In genomic region chr7:31055354-31055824, GRCm38 (mm10) we compare ENCODE assay signal across 9 mouse cellular contexts. TPM values are rescaled to one million over a fixed set of nuclear protein-coding genes. Genes with fewer than 3 reads are reported as not detected.
A peak's percentile ranks its signal among the peaks of the same experiment; 100 is the strongest.
DNase-seq lines count a peak whose midpoint lies in the region; ATAC-seq and TF ChIP-seq lines count a peak whose summit lies in the region.
"Had no signal": no experiment of that assay in that cellular context is flagged by ENCODE, and none has a peak within 500 bp of the region (broad histone marks: within the 10 kb centered on the region; RNA-seq: fewer than 3 reads in every experiment).

No protein-coding gene starts in this region.

- 17% methylated on average over 10 of the region's 10 CpGs for WGBS in intestine, postnatal 0 days
- WGBS in liver, embryonic 16.5 days (ENCODE audit: insufficient replicate concordance) = 21% methylated on average over 8 of the region's 10 CpGs

- ATAC-seq in intestine, postnatal 0 days = peak; percentile 63
- peak; percentile 87 for ATAC-seq in liver, embryonic 16.5 days (ENCODE audit: low read depth)
- ATAC-seq in erythroid progenitor cell, adult 5-6 weeks (replicated peaks; ENCODE audit: low FRiP score, poor library complexity, severe bottlenecking) = no peak

- H3K36me3 ChIP-seq in intestine, postnatal 0 days (ENCODE audit: control insufficient read depth, insufficient read depth) = no peaks in the 10 kb centered on the region
- H3K36me3 ChIP-seq in liver, embryonic 16.5 days (ENCODE audit: control insufficient read depth, insufficient read depth) = no peaks in the 10 kb centered on the region

- peak; percentile 62 for DNase-seq in embryo, embryonic 10.5 days (ENCODE audit: low spot score)
- no peak for DNase-seq in embryo, embryonic 10 days (ENCODE audit: low spot score)
- peak; percentile 91 for DNase-seq in adrenal gland, postnatal 14 days
- peak; percentile 91 to 92 for DNase-seq in gastrocnemius, postnatal 4 days (ENCODE audit: low spot score in 2 of 2)
- peak; percentile 95 for DNase-seq in skeletal muscle tissue, adult 2 months (ENCODE audit: low read depth, low spot score)

- peak overlapping the region; percentile 47 for H3K4me2 ChIP-seq in intestine, postnatal 0 days (replicated peaks; ENCODE audit: low read depth)
- peak overlapping the region; percentile 50 for H3K4me2 ChIP-seq in liver, embryonic 16.5 days (ENCODE audit: low read depth, low read length)

- H3K4me1 ChIP-seq in intestine, postnatal 0 days (replicated peaks; ENCODE audit: control insufficient read depth, insufficient read depth, low read length) = no peaks in the 10 kb centered on the region
- H3K4me1 ChIP-seq in liver, embryonic 16.5 days (ENCODE audit: control insufficient read depth, low read depth, low read length) = peaks cover 6% of the 10 kb centered on the region

- no peak overlapping the region for H3K27ac ChIP-seq in intestine, postnatal 0 days (ENCODE audit: low read depth, low read length)
- peak overlapping the region; percentile 72 for H3K27ac ChIP-seq in liver, embryonic 16.5 days (ENCODE audit: low read length)

- peaks cover 34% of the 10 kb centered on the region for H3K27me3 ChIP-seq in intestine, postnatal 0 days (replicated peaks; ENCODE audit: control insufficient read depth, insufficient read depth, low read length)
- H3K27me3 ChIP-seq in liver, embryonic 16.5 days (ENCODE audit: control insufficient read depth, insufficient read depth, low read depth, low read length) = peaks cover 31% of the 10 kb centered on the region

- no peaks in the 10 kb centered on the region for H3K9me3 ChIP-seq in intestine, postnatal 0 days (ENCODE audit: control insufficient read depth)
- no peaks in the 10 kb centered on the region for H3K9me3 ChIP-seq in liver, embryonic 16.5 days (replicated peaks; ENCODE audit: control insufficient read depth, low read length)

- TF ChIP-seq CTCF in intestine, postnatal 0 days (IDR thresholded peaks at IDR 0.05; ENCODE audit: low read depth) = no peak

- H3K9ac ChIP-seq in intestine, postnatal 0 days (ENCODE audit: low read depth, low read length) = no peak overlapping the region
- H3K9ac ChIP-seq in liver, embryonic 16.5 days (ENCODE audit: low read depth, low read length) = peak overlapping the region; percentile 39; the same call in 1 of the 2 replicates

- peak overlapping the region; percentile 22 for H3K4me3 ChIP-seq in intestine, postnatal 0 days (ENCODE audit: low read depth, low read length)
- peak overlapping the region; percentile 40 for H3K4me3 ChIP-seq in liver, embryonic 16.5 days (ENCODE audit: low read depth, low read length)

RNA-seq across cellular contexts. Expression of gene Fxyd1, which starts 1.6 kb away (rescaled TPM):
- 340 and 374 TPM in 2 replicates for total RNA-seq in adrenal gland, postnatal 14 days (2021)
- total RNA-seq in gastrocnemius, postnatal 4 days (2021) = 100 to 1,000 TPM; 587 to 732 TPM
- 78.9 and 83.1 TPM in 2 replicates for polyA plus RNA-seq in intestine, postnatal 0 days (2015; fragmentation: Nextera tagmentation; extraction: Ambion mirVana)
- 120 and 130 TPM in 2 replicates for polyA plus RNA-seq in liver, embryonic 16.5 days (2015; fragmentation: Nextera tagmentation; extraction: Ambion mirVana)
- not detected in 2 replicates for total RNA-seq in erythroid progenitor cell, adult 5-6 weeks (2015; ENCODE audit: low replicate concordance)
- not detected in 2 replicates for total RNA-seq in erythroid progenitor cell, adult 5-6 weeks (2017; ENCODE audit: low replicate concordance)

RNA-seq across cellular contexts. Expression of gene Lgi4, which starts 3.8 kb away (rescaled TPM):
- 5.6 TPM in 2 replicates for total RNA-seq in adrenal gland, postnatal 14 days (2021)
- 1 to 10 TPM; 7.9 to 9.6 TPM for total RNA-seq in gastrocnemius, postnatal 4 days (2021)
- polyA plus RNA-seq in intestine, postnatal 0 days (2015; fragmentation: Nextera tagmentation; extraction: Ambion mirVana) = 0.70 and 0.78 TPM in 2 replicates
- polyA plus RNA-seq in liver, embryonic 16.5 days (2015; fragmentation: Nextera tagmentation; extraction: Ambion mirVana) = 0.02 and 0.12 TPM in 2 replicates
- not detected in 2 replicates for total RNA-seq in erythroid progenitor cell, adult 5-6 weeks (2015; ENCODE audit: low replicate concordance)
- 0.51 TPM in 1 of 2 replicates, not detected in the other for total RNA-seq in erythroid progenitor cell, adult 5-6 weeks (2017; ENCODE audit: low replicate concordance)

RNA-seq across cellular contexts. Expression of gene Fxyd7, which starts 4.1 kb away (rescaled TPM):
- total RNA-seq in adrenal gland, postnatal 14 days (2021) = 3.6 and 10.7 TPM in 2 replicates
- total RNA-seq in gastrocnemius, postnatal 4 days (2021) = 1 to 10 TPM; 2.3 to 3.8 TPM
- polyA plus RNA-seq in intestine, postnatal 0 days (2015; fragmentation: Nextera tagmentation; extraction: Ambion mirVana) = 15.2 and 16.2 TPM in 2 replicates
- polyA plus RNA-seq in liver, embryonic 16.5 days (2015; fragmentation: Nextera tagmentation; extraction: Ambion mirVana) = 0.15 and 0.65 TPM in 2 replicates
- not detected in 2 replicates for total RNA-seq in erythroid progenitor cell, adult 5-6 weeks (2015; ENCODE audit: low replicate concordance)
- not detected in 2 replicates for total RNA-seq in erythroid progenitor cell, adult 5-6 weeks (2017; ENCODE audit: low replicate concordance)
- polyA plus RNA-seq: C2C12 had no signal

RNA-seq across cellular contexts. Expression of gene Fxyd5, which starts 13.1 kb away (rescaled TPM):
- total RNA-seq in adrenal gland, postnatal 14 days (2021) = 32.7 and 63.0 TPM in 2 replicates
- total RNA-seq in gastrocnemius, postnatal 4 days (2021) = 10 to 100 TPM; 21.2 to 23.0 TPM
- 18.2 and 19.3 TPM in 2 replicates for polyA plus RNA-seq in intestine, postnatal 0 days (2015; fragmentation: Nextera tagmentation; extraction: Ambion mirVana)
- 19.9 and 22.4 TPM in 2 replicates for polyA plus RNA-seq in liver, embryonic 16.5 days (2015; fragmentation: Nextera tagmentation; extraction: Ambion mirVana)
- total RNA-seq in erythroid progenitor cell, adult 5-6 weeks (2015; ENCODE audit: low replicate concordance) = 112 and 145 TPM in 2 replicates
- 54.3 and 76.5 TPM in 2 replicates for total RNA-seq in erythroid progenitor cell, adult 5-6 weeks (2017; ENCODE audit: low replicate concordance)

RNA-seq across cellular contexts. Expression of gene Fxyd3, which starts 21.1 kb away (rescaled TPM):
- total RNA-seq in adrenal gland, postnatal 14 days (2021) = 2.9 and 5.6 TPM in 2 replicates
- total RNA-seq in gastrocnemius, postnatal 4 days (2021) = 1 to 10 TPM; 2.7 to 4.9 TPM
- 40.4 and 48.0 TPM in 2 replicates for polyA plus RNA-seq in intestine, postnatal 0 days (2015; fragmentation: Nextera tagmentation; extraction: Ambion mirVana)
- polyA plus RNA-seq in liver, embryonic 16.5 days (2015; fragmentation: Nextera tagmentation; extraction: Ambion mirVana) = 0.51 and 1.1 TPM in 2 replicates
- total RNA-seq in erythroid progenitor cell, adult 5-6 weeks (2015; ENCODE audit: low replicate concordance) = not detected in 2 replicates
- not detected in 2 replicates for total RNA-seq in erythroid progenitor cell, adult 5-6 weeks (2017; ENCODE audit: low replicate concordance)

Comparison
In these comparisons a context has a peak if more than half of its experiments do, and no peak if none do; other contexts are left out.
1. RNA of gene Fxyd1, which starts 1.6 kb away (total RNA-seq): 587 to 732 TPM in gastrocnemius, postnatal 4 days and 340 to 374 TPM in adrenal gland, postnatal 14 days; not detected in erythroid progenitor cell, adult 5-6 weeks; every median in the first group is over 100 times any median in the second.